Mouse (Mus musculus) hindlimb bud, embryonic 11.5 days (tissue): Measurements from ENCODE around the gene Esrrb.

Experiments used
- DNase-seq: peaks from one replicate; pipeline ENCODE4 v3.0.0-alpha.2; 2012; ENCODE audit warnings: low read depth, low spot score; ENCODE audit errors: extremely low spot score

The Esrrb gene

GRCm38 (mm10) chr12:86492822-86493221 is 131.9 kb downstream of the Esrrb start:
- no peak for DNase-seq

GRCm38 (mm10) chr12:86497126-86497525 is 136.2 kb downstream of the Esrrb start:
- DNase-seq = no peak

- DNase-seq = no peak
These were observed 137.8 kb downstream of the Esrrb start for GRCm38 (mm10) chr12:86498765-86499164.

GRCm38 (mm10) chr12:86501728-86502127 is 140.8 kb downstream of the Esrrb start:
- no peak for DNase-seq

GRCm38 (mm10) chr12:86503921-86504320 is 143.0 kb downstream of the Esrrb start:
- DNase-seq = no peak

- DNase-seq = no peak
These were observed 143.4 kb downstream of the Esrrb start for GRCm38 (mm10) chr12:86504321-86504720.

- DNase-seq = no peak
These were observed 146.8 kb downstream of the Esrrb start for GRCm38 (mm10) chr12:86507741-86508140.

- DNase-seq = no peak
These were observed 147.5 kb downstream of the Esrrb start for GRCm38 (mm10) chr12:86508313-86508988.

- DNase-seq = no peak
These were observed 148.7 kb downstream of the Esrrb start for GRCm38 (mm10) chr12:86509295-86510279.

GRCm38 (mm10) chr12:86512335-86512734 is 151.4 kb downstream of the Esrrb start:
- DNase-seq = no peak

- no peak for DNase-seq
These were observed 152.7 kb downstream of the Esrrb start for GRCm38 (mm10) chr12:86513596-86513995.

- DNase-seq = no peak
These were observed 155.7 kb downstream of the Esrrb start for GRCm38 (mm10) chr12:86516602-86517001.

GRCm38 (mm10) chr12:86517721-86518120 is 156.8 kb downstream of the Esrrb start:
- no peak for DNase-seq

- no peak for DNase-seq
These were observed 157.8 kb downstream of the Esrrb start for GRCm38 (mm10) chr12:86518746-86519145.

GRCm38 (mm10) chr12:86534283-86534682 is 173.4 kb downstream of the Esrrb start:
- DNase-seq = no peak

- no peak for DNase-seq
These were observed 176.9 kb downstream of the Esrrb start for GRCm38 (mm10) chr12:86537799-86538198.

GRCm38 (mm10) chr12:86538711-86539110 is 177.8 kb downstream of the Esrrb start:
- no peak for DNase-seq

- no peak for DNase-seq
These were observed 178.6 kb downstream of the Esrrb start for GRCm38 (mm10) chr12:86539511-86539910.

- peak; percentile 33 for DNase-seq
These were observed 186.9 kb downstream of the Esrrb start for GRCm38 (mm10) chr12:86547808-86548207.

GRCm38 (mm10) chr12:86553037-86553436 is 192.1 kb downstream of the Esrrb start:
- DNase-seq = no peak

GRCm38 (mm10) chr12:86556796-86557517 is 196.0 kb downstream of the Esrrb start:
- DNase-seq = no peak
